Mouse (Mus musculus) effector memory CD4-positive, alpha-beta T cell, adult 5 months (primary cell): ENCODE results near the gene Tex10. TPM values are rescaled to one million over a fixed set of nuclear protein-coding genes. Genes with fewer than 3 reads are reported as not detected.

ENCODE experiments used
- polyA plus RNA-seq: library from polyadenylated mRNA; unstranded; fragments of 100-300 nt; shearing (Covaris generic); gene quantifications from one replicate; pipeline ENCODE4 v1.2.1, GENCODE M21; 2017

Tex10 gene
- 70.4 TPM for polyA plus RNA-seq

GRCm38 (mm10) chr4:48472792-48473650 lies at the start of gene Tex10:
Gene Tex10, minus strand, starts transcription at chr4:48473459.

Other genes starting within 250 kb of the Tex10 start
- 94.6 TPM for gene Erp44, start 193.9 kb downstream of the Tex10 start, polyA plus RNA-seq
- 11.2 TPM for gene Invs, start 193.7 kb downstream of the Tex10 start, polyA plus RNA-seq
- gene Msantd3, start 66.5 kb upstream of the Tex10 start, polyA plus RNA-seq: not detected
- gene Tmeff1, start 111.7 kb upstream of the Tex10 start, polyA plus RNA-seq: not detected
- gene Cavin4, start 190.1 kb upstream of the Tex10 start, polyA plus RNA-seq: not detected